Mouse (Mus musculus) heart, postnatal 0 days (tissue): ENCODE measurements around the gene Slc20a1.

ENCODE experiments used
- CTCF ChIP-seq: IDR thresholded peaks from 2 replicates; pipeline ENCODE4 v1.5.1; 2016; ENCODE audit warnings: antibody characterized with exemption, control low read depth, low read depth
- EP300 ChIP-seq: IDR thresholded peaks from 2 replicates; pipeline ENCODE4 v1.6.1; 2016; ENCODE audit warnings: antibody characterized with exemption, low read depth

- no peak for TF ChIP-seq CTCF
- TF ChIP-seq EP300, result no peak
Observed at GRCm38 (mm10) chr2:129244446-129245120, 46.0 kb downstream of the Slc20a1 start.
